9 mouse cellular contexts compared by ENCODE assay signal in the genomic region with DNA sequence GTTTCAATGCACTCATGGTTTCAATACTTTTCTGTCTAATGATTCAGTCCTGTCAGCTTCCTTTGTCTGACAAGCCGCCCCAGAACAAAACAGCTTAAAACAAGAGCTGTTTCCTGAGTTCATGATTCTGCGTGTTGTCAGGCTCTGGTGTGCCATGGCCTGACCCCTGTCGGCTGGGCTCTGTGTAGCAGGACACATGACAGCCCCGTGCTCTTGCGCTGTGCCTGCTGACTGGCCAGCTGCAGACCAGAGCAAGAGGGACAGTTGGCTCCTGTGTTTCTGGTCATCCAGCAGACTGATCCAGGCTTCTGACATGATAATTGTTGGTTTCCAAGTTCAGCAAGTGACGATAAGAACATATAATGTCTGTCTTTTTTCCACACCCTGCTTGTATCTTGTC. TPM values are rescaled to one million over a fixed set of nuclear protein-coding genes. Genes with fewer than 3 reads are reported as not detected.
DNase-seq lines count a peak whose midpoint lies in the region; ATAC-seq and TF ChIP-seq lines count a peak whose summit lies in the region.
"Had no signal": no experiment of that assay in that cellular context is flagged by ENCODE, and none has a peak within 500 bp of the region (broad histone marks: within the 10 kb centered on the region; RNA-seq: fewer than 3 reads in every experiment).

No protein-coding gene starts in this region.

- in situ Hi-C loops in Patski (cut with MboI; ENCODE audit: low pct_unique_long_range_greater_than_20kb), result loop anchor here (5.0 kb wide), 1 partner anchor 60 kb away; no protein-coding TSS in a partner anchor

- WGBS in embryonic facial prominence, embryonic 14.5 days, result 32% methylated on average over 6 of the region's 6 CpGs
- WGBS in intestine, postnatal 0 days, result 30% methylated on average over 6 of the region's 6 CpGs
- 38% methylated on average over 6 of the region's 6 CpGs for WGBS in hindbrain, embryonic 14.5 days

- no peak overlapping the region for H3K4me2 ChIP-seq in embryonic facial prominence, embryonic 14.5 days (ENCODE audit: low read depth, low read length)
- no peak overlapping the region for H3K4me2 ChIP-seq in intestine, postnatal 0 days (replicated peaks; ENCODE audit: low read depth)
- no peak overlapping the region for H3K4me2 ChIP-seq in hindbrain, embryonic 14.5 days (replicated peaks)
- H3K4me2 ChIP-seq: liver, embryonic 15.5 days had no signal

- TF ChIP-seq CTCF in left cerebral cortex, adult 2 months (IDR thresholded peaks at IDR 0.05), result peak; percentile 36
- peak; percentile 42 for TF ChIP-seq CTCF in Patski (IDR thresholded peaks at IDR 0.05)
- TF ChIP-seq CTCF in intestine, postnatal 0 days (IDR thresholded peaks at IDR 0.05; ENCODE audit: low read depth), result peak; percentile 89

- no peak overlapping the region for H3K4me3 ChIP-seq in left cerebral cortex, adult 2 months
- H3K4me3 ChIP-seq in embryonic facial prominence, embryonic 14.5 days (ENCODE audit: low read depth, low read length), result no peak overlapping the region
- no peak overlapping the region for H3K4me3 ChIP-seq in intestine, postnatal 0 days (ENCODE audit: low read depth, low read length)
- no peak overlapping the region for H3K4me3 ChIP-seq in hindbrain, embryonic 14.5 days (replicated peaks; ENCODE audit: low read length)
- H3K4me3 ChIP-seq: liver, embryonic 15.5 days had no signal

- intact Hi-C loops in left cerebral cortex, adult 2 months (cut with DNase I), result no loop called here

- CTCF ChIA-PET in Patski (lab: Charles Lee), result no interaction called here

- peak; percentile 60 for ATAC-seq in Patski
- ATAC-seq in embryonic facial prominence, embryonic 14.5 days (ENCODE audit: low read depth), result peak; percentile 48; the same call in 1 of the 2 replicates
- peak; percentile 76 for ATAC-seq in intestine, postnatal 0 days
- ATAC-seq in hindbrain, embryonic 14.5 days (ENCODE audit: low FRiP score), result no peak

- no peak for DNase-seq in left cerebral cortex, adult 2 months (ENCODE audit: extremely low spot score in 1 of 2, low spot score in 2 of 2)
- DNase-seq in left cerebral cortex, adult 18-20 months (ENCODE audit: low spot score in 2 of 2), result no peak
- DNase-seq in Patski (ENCODE audit: low read depth, low spot score), result no peak
- peak; percentile 35 for DNase-seq in embryonic facial prominence, embryonic 14.5 days (ENCODE audit: low spot score)
- peak; percentile 69 to 73 for DNase-seq in lung, postnatal 4 days
- peak; percentile 6 for DNase-seq in thymus, postnatal 0 days (ENCODE audit: low spot score)
- no peak for DNase-seq in hindbrain, embryonic 14.5 days (ENCODE audit: low spot score)

- H3K27ac ChIP-seq in left cerebral cortex, adult 2 months, result no peak overlapping the region
- H3K27ac ChIP-seq in embryonic facial prominence, embryonic 14.5 days (replicated peaks; ENCODE audit: low read depth, low read length), result no peak overlapping the region
- H3K27ac ChIP-seq in intestine, postnatal 0 days (ENCODE audit: low read depth, low read length), result no peak overlapping the region
- H3K27ac ChIP-seq in hindbrain, embryonic 14.5 days, result no peak overlapping the region
- H3K27ac ChIP-seq: liver, embryonic 15.5 days had no signal

- H3K9ac ChIP-seq in embryonic facial prominence, embryonic 14.5 days (ENCODE audit: low read depth, low read length), result no peak overlapping the region
- no peak overlapping the region for H3K9ac ChIP-seq in intestine, postnatal 0 days (ENCODE audit: low read depth, low read length)
- no peak overlapping the region for H3K9ac ChIP-seq in hindbrain, embryonic 14.5 days
- H3K9ac ChIP-seq: liver, embryonic 15.5 days had no signal

- peaks cover 47% of the 10 kb centered on the region for H3K27me3 ChIP-seq in Patski
- H3K27me3 ChIP-seq in embryonic facial prominence, embryonic 14.5 days (replicated peaks; ENCODE audit: control insufficient read depth, insufficient read depth, low read length), result no peaks in the 10 kb centered on the region
- no peaks in the 10 kb centered on the region for H3K27me3 ChIP-seq in intestine, postnatal 0 days (replicated peaks; ENCODE audit: control insufficient read depth, insufficient read depth, low read length)
- H3K27me3 ChIP-seq in hindbrain, embryonic 14.5 days (ENCODE audit: control insufficient read depth, insufficient read depth, low read length), result no peaks in the 10 kb centered on the region

- peaks cover 15% of the 10 kb centered on the region for H3K4me1 ChIP-seq in embryonic facial prominence, embryonic 14.5 days (ENCODE audit: control insufficient read depth, insufficient read depth, low read length)
- no peaks in the 10 kb centered on the region for H3K4me1 ChIP-seq in intestine, postnatal 0 days (replicated peaks; ENCODE audit: control insufficient read depth, insufficient read depth, low read length)
- peaks cover 14% of the 10 kb centered on the region for H3K4me1 ChIP-seq in hindbrain, embryonic 14.5 days (replicated peaks; ENCODE audit: control insufficient read depth, insufficient read depth, low read length)

- H3K9me3 ChIP-seq in embryonic facial prominence, embryonic 14.5 days (ENCODE audit: control insufficient read depth, low read length), result no peaks in the 10 kb centered on the region
- no peaks in the 10 kb centered on the region for H3K9me3 ChIP-seq in intestine, postnatal 0 days (ENCODE audit: control insufficient read depth)
- H3K9me3 ChIP-seq in hindbrain, embryonic 14.5 days (ENCODE audit: control insufficient read depth, low read length), result no peaks in the 10 kb centered on the region
- H3K9me3 ChIP-seq: liver, embryonic 15.5 days had no signal

- POLR2A ChIA-PET in Patski (lab: Charles Lee), result no interaction called here

- no peaks in the 10 kb centered on the region for H3K36me3 ChIP-seq in embryonic facial prominence, embryonic 14.5 days (ENCODE audit: control insufficient read depth, insufficient read depth, low read length)
- no peaks in the 10 kb centered on the region for H3K36me3 ChIP-seq in intestine, postnatal 0 days (ENCODE audit: control insufficient read depth, insufficient read depth)
- H3K36me3 ChIP-seq in hindbrain, embryonic 14.5 days (replicated peaks; ENCODE audit: control insufficient read depth, insufficient read depth), result no peaks in the 10 kb centered on the region
- H3K36me3 ChIP-seq: liver, embryonic 15.5 days had no signal

RNA-seq across cellular contexts. Expression of a gene that starts 26.4 kb away (rescaled TPM):
- not detected for total RNA-seq in left cerebral cortex, adult 2 months (2021)
- total RNA-seq in left cerebral cortex, adult 18-20 months (2021), result not detected
- polyA plus RNA-seq in Patski (2021), result not detected
- not detected in 2 replicates for polyA plus RNA-seq in embryonic facial prominence, embryonic 14.5 days (2014; fragmentation: Nextera tagmentation; extraction: Ambion mirVana)
- polyA plus RNA-seq in intestine, postnatal 0 days (2015; fragmentation: Nextera tagmentation; extraction: Ambion mirVana), result 10.5 and 11.2 TPM in 2 replicates
- 0.23 TPM in 1 of 2 replicates, not detected in the other for polyA plus RNA-seq in thymus, postnatal 0 days (2015; fragmentation: Nextera tagmentation; extraction: Ambion mirVana)
- polyA plus RNA-seq in hindbrain, embryonic 14.5 days (2014; fragmentation: Nextera tagmentation; extraction: Ambion mirVana), result not detected in 2 replicates
- polyA plus RNA-seq: liver, embryonic 15.5 days had no signal

RNA-seq across cellular contexts. Expression of a gene that starts 42.2 kb away (rescaled TPM):
- under 1 TPM; 0.56 to 0.79 TPM for total RNA-seq in left cerebral cortex, adult 2 months (2021)
- total RNA-seq in left cerebral cortex, adult 18-20 months (2021), result under 1 TPM; 0.70 to 0.91 TPM
- 6.6 TPM for polyA plus RNA-seq in Patski (2021)
- 1.2 and 1.6 TPM in 2 replicates for polyA plus RNA-seq in embryonic facial prominence, embryonic 14.5 days (2014; fragmentation: Nextera tagmentation; extraction: Ambion mirVana)
- polyA plus RNA-seq in intestine, postnatal 0 days (2015; fragmentation: Nextera tagmentation; extraction: Ambion mirVana), result 7.0 and 9.3 TPM in 2 replicates
- polyA plus RNA-seq in thymus, postnatal 0 days (2015; fragmentation: Nextera tagmentation; extraction: Ambion mirVana), result 0.50 and 0.60 TPM in 2 replicates
- 0.59 and 1.1 TPM in 2 replicates for polyA plus RNA-seq in hindbrain, embryonic 14.5 days (2014; fragmentation: Nextera tagmentation; extraction: Ambion mirVana)

Comparison
In these comparisons a context has a peak if more than half of its experiments do, and no peak if none do; other contexts are left out.
1. DNase-seq: peak in embryonic facial prominence, embryonic 14.5 days (single experiment), lung, postnatal 4 days (2 of 2) and thymus, postnatal 0 days (single experiment); none in left cerebral cortex, adult 2 months (0 of 2), left cerebral cortex, adult 18-20 months (0 of 2), Patski (single experiment) and hindbrain, embryonic 14.5 days (single experiment).
2. CTCF ChIP-seq: peak in every context shown above with its lines; median percentile 89 in intestine, postnatal 0 days; 42 in Patski; 36 in left cerebral cortex, adult 2 months.